Mouse (Mus musculus) lung, embryonic 15.5 days (tissue): ENCODE results near the gene Dcxr. TPM values are rescaled to one million over a fixed set of nuclear protein-coding genes. Genes with fewer than 3 reads are reported as not detected.
"Not testable (repeated sequence)": the region's sequence is repeated elsewhere in the genome, so short reads cannot be mapped to it uniquely, and the experiment has no call there.

Experiments used
- ATAC-seq: fragments of 200-750 bp; cut with Nextera tagmentation; 2 replicates; pipeline ENCODE4 v1.8.0; 2017; ENCODE audit warnings: moderate number of reproducible peaks, borderline replicate concordance; ENCODE audit not compliant: low FRiP score, low TSS enrichment; ENCODE audit errors: extremely low read depth
- H3K27ac ChIP-seq: fragments of 300-500 bp; sonication (generic); 2 replicates; pipeline ENCODE4 v1.5.1; 2015; ENCODE audit warnings: moderate library complexity, mild to moderate bottlenecking, inconsistent platforms
- H3K27me3 ChIP-seq: fragments of 300-500 bp; sonication (generic); 2 replicates; pipeline ENCODE4 v1.6.1; 2015; ENCODE audit warnings: inconsistent platforms
- H3K36me3 ChIP-seq: fragments of 300-500 bp; sonication (generic); 2 replicates; pipeline ENCODE4 v1.6.1; 2015; ENCODE audit warnings: inconsistent platforms
- H3K4me1 ChIP-seq: fragments of 300-500 bp; sonication (generic); 2 replicates; pipeline ENCODE4 v1.6.1; 2015; ENCODE audit warnings: inconsistent platforms
- H3K4me2 ChIP-seq: fragments of 300-500 bp; sonication (generic); 2 replicates; pipeline ENCODE4 v1.6.1; 2015; ENCODE audit warnings: inconsistent platforms, mild to moderate bottlenecking, moderate library complexity
- H3K4me3 ChIP-seq: fragments of 300-500 bp; sonication (generic); 2 replicates; pipeline ENCODE4 v1.5.1; 2015; ENCODE audit warnings: mild to moderate bottlenecking, inconsistent platforms
- H3K9ac ChIP-seq: fragments of 300-500 bp; sonication (generic); 2 replicates; pipeline ENCODE4 v1.6.1; 2015; ENCODE audit warnings: inconsistent platforms
- H3K9me3 ChIP-seq: fragments of 300-500 bp; sonication (generic); 2 replicates; pipeline ENCODE4 v1.6.1; 2016; ENCODE audit warnings: inconsistent platforms
- WGBS: fragments of 180-500 bp; shearing (Covaris S2); methylation state at CpG from one replicate; pipeline ENCODE4 v1.1.7; 2015; 5-methylcytosine and 5-hydroxymethylcytosine counted together
- polyA plus RNA-seq: library from polyadenylated mRNA; unstranded; fragments of >200 nt; fragmentation: Nextera tagmentation; extraction: Ambion mirVana; gene quantifications from 2 replicates; pipeline ENCODE4 v1.2.1, GENCODE M21; 2015

Gene Dcxr
- polyA plus RNA-seq, 1 experiment from 2014 or later, result 55.1 TPM

GRCm38 (mm10) chr11:120682683-120683082 is 44.4 kb downstream of the Dcxr start:
- Histone ChIP-seq H3K4me3 (no peak overlapping the region), H3K4me2 (no peak overlapping the region), H3K9me3 (no peaks in the 10 kb centered on the region), H3K27me3 (no peaks in the 10 kb centered on the region), H3K9ac (no peak overlapping the region), H3K36me3 (peaks cover 44% of the 10 kb centered on the region), H3K4me1 (peaks cover 27% of the 10 kb centered on the region), H3K27ac (no peak overlapping the region)
- ATAC-seq, result no peak
- 99% methylated on average over 5 of the region's 5 CpGs for WGBS

DNA sequence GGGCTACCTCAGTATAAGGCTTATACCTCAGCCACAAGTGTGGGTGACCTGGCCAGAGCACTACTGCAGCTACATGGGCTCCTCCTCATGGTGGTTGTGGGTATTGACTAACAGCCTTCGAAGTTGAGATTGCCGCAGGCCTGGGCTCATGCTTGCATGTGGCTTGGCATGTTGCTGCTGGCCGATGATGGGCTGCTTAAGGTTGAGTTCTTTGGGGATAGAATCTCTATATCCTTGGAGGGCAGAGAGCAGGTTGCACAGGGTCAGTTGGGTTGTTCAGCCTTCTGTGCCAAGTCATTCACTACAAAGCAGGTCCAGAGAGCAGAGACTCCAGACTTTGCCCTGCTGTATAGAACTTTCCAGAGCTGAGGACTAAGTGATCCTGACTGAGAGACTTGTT is 47.2 kb downstream of the Dcxr start:
- H3K9ac ChIP-seq, result no peak overlapping the region
- ATAC-seq, result no peak
- no peaks in the 10 kb centered on the region for H3K27me3 ChIP-seq

DNA sequence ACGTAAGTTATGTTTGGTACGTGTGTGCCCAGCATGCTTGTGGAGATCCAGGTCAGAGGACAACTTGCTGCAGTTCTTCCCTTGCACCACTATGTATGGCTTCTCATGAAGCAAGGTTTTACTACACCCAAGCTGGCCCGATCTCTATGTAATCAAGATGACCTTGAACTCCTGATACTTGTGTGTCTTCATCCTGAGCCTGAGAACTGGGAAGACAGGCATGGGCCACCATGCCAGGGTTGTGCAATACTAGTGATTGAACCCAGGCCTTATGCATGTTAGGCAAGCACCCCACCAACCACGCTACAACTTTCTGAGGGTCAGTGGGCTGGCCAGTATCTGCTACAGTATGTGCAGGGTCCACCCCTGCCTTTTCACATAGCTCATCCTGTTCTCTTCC is 50.1 kb downstream of the Dcxr start:
- Histone ChIP-seq H3K4me1 (peaks cover 7% of the 10 kb centered on the region), H3K4me2 (no peak overlapping the region), H3K36me3 (peaks cover 42% of the 10 kb centered on the region), H3K9ac (no peak overlapping the region), H3K27ac (no peak overlapping the region), H3K27me3 (no peaks in the 10 kb centered on the region), H3K9me3 (no peaks in the 10 kb centered on the region), H3K4me3 (no peak overlapping the region)
- ATAC-seq, result no peak
- WGBS, result 91% methylated on average over 4 of the region's 4 CpGs

More for the DNA sequence above, 47.2 kb downstream of the Dcxr start:
- peaks cover 4% of the 10 kb centered on the region for H3K4me1 ChIP-seq
- WGBS, result 73% methylated on average over 3 of the region's 3 CpGs
- H3K4me2 ChIP-seq, result no peak overlapping the region
- no peak overlapping the region for H3K27ac ChIP-seq
- no peak overlapping the region for H3K4me3 ChIP-seq
- no peaks in the 10 kb centered on the region for H3K9me3 ChIP-seq
- H3K36me3 ChIP-seq, result peaks cover 47% of the 10 kb centered on the region

GRCm38 (mm10) chr11:120675875-120676274 is 51.2 kb downstream of the Dcxr start:
- H3K4me1 ChIP-seq, H3K27me3 ChIP-seq, H3K9me3 ChIP-seq, H3K27ac ChIP-seq, H3K4me2 ChIP-seq, H3K9ac ChIP-seq, H3K4me3 ChIP-seq, ATAC-seq: not testable (repeated sequence)
- WGBS, result 86% methylated on average over 4 of the region's 5 CpGs
- peaks cover 35% of the 10 kb centered on the region for H3K36me3 ChIP-seq

Other genes with a start within 250 kb of the Dcxr start
- 125 and 133 TPM in 2 replicates for gene Mrpl12, start 242.7 kb downstream of the Dcxr start, polyA plus RNA-seq
- 67.5 and 70.9 TPM in 2 replicates for gene Slc25a10, start 235.4 kb downstream of the Dcxr start, polyA plus RNA-seq
- 0.91 and 1.1 TPM in 2 replicates for gene Gcgr, start 196.6 kb downstream of the Dcxr start, polyA plus RNA-seq
- gene Mcrip1, start 177.6 kb downstream of the Dcxr start, polyA plus RNA-seq, result 205 and 209 TPM in 2 replicates
- gene Ppp1r27, start 176.1 kb downstream of the Dcxr start, polyA plus RNA-seq, result 0.65 and 1.7 TPM in 2 replicates
- gene P4hb, start 154.0 kb downstream of the Dcxr start, polyA plus RNA-seq, result 847 and 883 TPM in 2 replicates
- 697 and 699 TPM in 2 replicates for gene Arhgdia, start 145.7 kb downstream of the Dcxr start, polyA plus RNA-seq
- gene Alyref, start 128.9 kb downstream of the Dcxr start, polyA plus RNA-seq, result 511 and 543 TPM in 2 replicates
- gene Anapc11, start 128.9 kb downstream of the Dcxr start, polyA plus RNA-seq, result 215 and 222 TPM in 2 replicates
- 0.78 and 1.4 TPM in 2 replicates for gene Npb, start 118.8 kb downstream of the Dcxr start, polyA plus RNA-seq
- gene Pcyt2, start 109.3 kb downstream of the Dcxr start, polyA plus RNA-seq, result 103 and 126 TPM in 2 replicates
- gene Sirt7, start 102.0 kb downstream of the Dcxr start, polyA plus RNA-seq, result 32.6 and 34.3 TPM in 2 replicates
- 23.3 and 24.5 TPM in 2 replicates for gene Mafg, start 93.7 kb downstream of the Dcxr start, polyA plus RNA-seq
- 25.4 and 27.2 TPM in 2 replicates for gene Pycr1, start 83.5 kb downstream of the Dcxr start, polyA plus RNA-seq
- gene Myadml2, start 79.1 kb downstream of the Dcxr start, polyA plus RNA-seq, result 0.55 and 1.3 TPM in 2 replicates
- gene Notum, start 66.1 kb downstream of the Dcxr start, polyA plus RNA-seq, result 4.1 and 4.3 TPM in 2 replicates
- gene Aspscr1, start 54.3 kb downstream of the Dcxr start, polyA plus RNA-seq, result 138 and 143 TPM in 2 replicates
- gene Cenpx, start 13.5 kb downstream of the Dcxr start, polyA plus RNA-seq, result 160 and 167 TPM in 2 replicates
- gene Lrrc45, start 13.4 kb downstream of the Dcxr start, polyA plus RNA-seq, result 57.9 and 59.9 TPM in 2 replicates
- gene Rac3, start 5.8 kb downstream of the Dcxr start, polyA plus RNA-seq, result 54.9 and 60.5 TPM in 2 replicates
- 102 and 103 TPM in 2 replicates for gene Cbr2, start 4.8 kb upstream of the Dcxr start, polyA plus RNA-seq
- 3.9 and 4.8 TPM in 2 replicates for gene Hmga1b, start 35.5 kb upstream of the Dcxr start, polyA plus RNA-seq
- 35.4 and 38.3 TPM in 2 replicates for gene Rfng, start 56.9 kb upstream of the Dcxr start, polyA plus RNA-seq
- gene Gps1, start 57.0 kb upstream of the Dcxr start, polyA plus RNA-seq, result 205 and 213 TPM in 2 replicates
- 84.3 and 90.4 TPM in 2 replicates for gene Dus1l, start 69.1 kb upstream of the Dcxr start, polyA plus RNA-seq
- gene Fasn, start 97.3 kb upstream of the Dcxr start, polyA plus RNA-seq, result 49.0 and 53.2 TPM in 2 replicates
- gene Ccdc57, start 205.6 kb upstream of the Dcxr start, polyA plus RNA-seq, result 6.6 and 6.8 TPM in 2 replicates
- gene Slc16a3, start 221.2 kb upstream of the Dcxr start, polyA plus RNA-seq, result 67.1 and 73.0 TPM in 2 replicates